Mouse (Mus musculus) kidney, postnatal 36 days (tissue): Measurements from ENCODE around the gene Lgr4.

Source experiments
- DNase-seq, 2 experiments: peaks; one replicate each; pipeline ENCODE4 v3.0.0; 2021 to 2022; ENCODE audit warnings: mixed read lengths in 2 of 2

Lgr4 gene

DNA sequence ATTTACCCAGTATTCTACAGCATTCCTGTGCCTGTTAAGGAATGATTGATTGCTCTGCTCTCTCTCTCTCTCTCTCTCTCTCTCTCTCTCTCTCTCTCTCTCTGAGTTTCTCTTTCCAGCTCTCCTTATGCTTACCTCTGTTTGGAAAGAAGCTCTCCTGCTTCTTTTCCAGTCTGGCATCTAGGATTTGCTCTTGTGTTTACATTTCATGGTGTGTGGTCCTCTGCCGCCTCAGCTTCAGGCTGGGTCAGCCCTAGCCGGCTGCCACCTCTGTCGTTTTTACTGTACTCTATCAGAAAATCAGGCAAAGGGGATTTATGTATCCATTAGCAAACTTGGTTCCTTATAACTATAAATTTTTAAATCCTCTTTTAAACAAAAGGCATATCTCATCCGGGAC is 118.8 kb downstream of the Lgr4 start:
- DNase-seq, result no peak

DNA sequence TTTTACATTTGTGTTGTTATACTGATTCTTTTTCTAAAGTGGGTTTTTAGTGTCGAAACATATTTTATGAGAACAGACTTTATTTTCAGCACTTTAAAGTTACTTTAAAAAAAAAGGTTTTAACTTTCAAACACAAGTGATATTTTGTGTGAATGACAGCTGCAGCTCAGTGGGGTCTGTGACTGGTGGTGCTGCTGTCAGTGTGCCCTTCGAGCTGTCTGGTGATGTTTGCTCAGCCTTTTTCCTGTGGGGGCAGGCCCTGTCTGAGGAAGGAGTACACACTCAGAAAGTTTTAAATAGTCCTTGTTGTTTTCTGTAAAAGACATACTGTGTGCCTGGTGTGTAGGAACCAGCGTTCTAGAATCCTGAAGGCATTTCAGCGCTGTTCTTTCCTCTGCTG is 119.2 kb downstream of the Lgr4 start:
- DNase-seq, result no peak

DNA sequence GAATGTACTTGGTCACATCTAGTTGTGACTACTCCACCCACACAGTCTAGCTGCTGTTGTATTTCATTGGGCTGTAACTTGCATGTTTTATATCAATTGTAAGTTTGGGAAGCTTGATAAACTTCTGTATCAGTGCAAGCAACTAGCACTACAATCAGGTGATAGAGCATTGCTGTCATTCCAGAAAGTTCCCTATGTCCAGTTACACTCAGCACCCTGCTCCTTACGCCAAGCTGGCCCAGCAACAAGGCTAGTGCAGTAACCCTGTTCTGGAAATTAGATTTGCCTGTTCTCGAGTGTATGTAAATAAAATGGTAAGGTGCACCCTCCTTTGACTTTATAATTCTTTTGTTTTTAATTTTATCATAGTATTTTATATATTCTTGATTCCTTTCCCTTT is 119.8 kb downstream of the Lgr4 start:
- DNase-seq, result no peak

DNA sequence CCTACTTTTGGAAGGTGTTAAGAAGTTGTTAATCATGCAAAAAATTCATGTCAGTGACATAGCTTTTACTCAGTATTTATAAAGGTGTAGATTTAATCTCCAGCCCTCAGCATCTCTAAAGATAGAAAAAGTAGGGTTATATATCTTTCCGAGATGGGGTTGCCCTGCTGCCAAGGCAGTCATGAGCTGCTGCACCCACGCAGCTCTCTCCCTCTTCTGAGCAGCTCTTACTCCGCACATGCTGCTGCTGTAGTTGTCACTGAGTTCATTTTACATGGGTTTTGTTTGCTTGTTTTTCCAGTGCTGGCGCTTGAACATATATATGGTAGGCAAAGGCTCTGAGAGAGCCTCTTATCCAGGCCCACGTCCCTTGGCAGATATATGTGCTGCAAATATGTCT is 120.9 kb downstream of the Lgr4 start:
- no peak for DNase-seq

GRCm38 (mm10) chr2:110042861-110043760 is 125.7 kb downstream of the Lgr4 start:
- no peak for DNase-seq

DNA sequence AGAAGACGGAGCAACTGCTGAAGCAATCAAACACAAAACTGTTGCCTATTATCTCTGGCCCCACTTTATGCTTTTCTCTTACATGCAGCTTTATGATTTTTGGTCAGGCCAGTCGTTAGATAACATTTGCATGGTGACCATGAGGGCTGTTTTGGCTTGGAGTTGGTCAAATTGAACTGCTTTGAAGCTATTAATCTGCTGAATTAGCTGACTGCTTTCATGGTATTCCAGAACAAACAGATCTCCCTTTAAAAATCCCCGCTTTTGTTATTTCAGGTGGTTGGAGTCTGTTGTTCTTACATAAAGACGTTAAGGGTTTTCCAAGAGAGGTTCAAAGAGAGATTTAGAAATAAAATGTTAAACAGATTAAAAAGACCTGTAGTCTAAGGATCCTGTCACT is 141.0 kb downstream of the Lgr4 start:
- no peak for DNase-seq

- peak; percentile 26 to 48 for DNase-seq
Measured at GRCm38 (mm10) chr2:110063131-110063530, 145.7 kb downstream of the Lgr4 start.
